Mouse (Mus musculus) MEL (cell line): ENCODE data around the gene 9330182L06Rik. TPM values are rescaled to one million over a fixed set of nuclear protein-coding genes. Genes with fewer than 3 reads are reported as not detected.

ENCODE experiments used
- DNase-seq: peaks from one replicate; pipeline ENCODE4 v3.0.0; 2011; ENCODE audit warnings: low read depth, low spot score
- H3K27ac ChIP-seq: 2 replicates; pipeline ENCODE4 v1.5.1; 2012; ENCODE audit warnings: low read depth, mild to moderate bottlenecking, control low read depth, low read length, moderate library complexity; ENCODE audit not compliant: control insufficient read depth
- H3K27me3 ChIP-seq, 2 experiments: fragments of 150-350 bp in 1 of 2; sonication (generic) in 1 of 2; 2 replicates each; pipeline ENCODE4 v1.6.1; 2012; ENCODE audit warnings: low read length in 2 of 2, mild to moderate bottlenecking in 2 of 2, improper control_type of control experiment in 1 of 2, moderate library complexity in 1 of 2; ENCODE audit not compliant: insufficient read depth in 2 of 2, control insufficient read depth in 1 of 2
- H3K36me3 ChIP-seq, 2 experiments: 2 replicates each; pipeline ENCODE4 v1.6.1; 2012 to 2014; ENCODE audit warnings: low read length in 2 of 2, improper control_type of control experiment in 1 of 2, inconsistent platforms in 1 of 2, mild to moderate bottlenecking in 1 of 2; ENCODE audit not compliant: insufficient read depth in 2 of 2, control insufficient read depth in 1 of 2
- H3K4me1 ChIP-seq, 2 experiments: fragments of 150-350 bp in 1 of 2; sonication (generic) in 1 of 2; 2 replicates each; pipeline ENCODE4 v1.6.1; 2012; ENCODE audit warnings: low read length in 2 of 2, improper control_type of control experiment in 1 of 2, mild to moderate bottlenecking in 1 of 2; ENCODE audit not compliant: insufficient read depth in 2 of 2, control insufficient read depth in 1 of 2
- H3K4me3 ChIP-seq, 2 experiments: fragments of 150-350 bp in 1 of 2; sonication (generic) in 1 of 2; 2 replicates each; pipeline ENCODE4 v1.5.1; 2012; ENCODE audit warnings: low read depth in 2 of 2, low read length in 2 of 2, mild to moderate bottlenecking in 2 of 2, moderate library complexity in 2 of 2, control low read depth in 1 of 2, improper control_type of control experiment in 1 of 2; ENCODE audit not compliant: control insufficient read depth in 1 of 2, insufficient read depth in 1 of 2
- H3K79me2 ChIP-seq: 2 replicates; pipeline ENCODE4 v1.6.1; 2012; ENCODE audit warnings: mild to moderate bottlenecking, low read length, moderate library complexity; ENCODE audit not compliant: control insufficient read depth, poor library complexity, insufficient read depth
- H3K9ac ChIP-seq: 2 replicates; pipeline ENCODE4 v1.6.1; 2012; ENCODE audit warnings: low read depth, mild to moderate bottlenecking, control low read depth, low read length, moderate library complexity; ENCODE audit not compliant: control insufficient read depth, poor library complexity, severe bottlenecking
- H3K9me3 ChIP-seq: fragments of 150-350 bp; sonication (generic); replicated peaks from 2 replicates; pipeline ENCODE4 v1.6.1; 2012; ENCODE audit warnings: mild to moderate bottlenecking, low read length, improper control_type of control experiment, moderate library complexity; ENCODE audit not compliant: insufficient read depth
- CHD2 ChIP-seq: IDR thresholded peaks from 2 replicates; pipeline ENCODE4 v1.6.1; 2011; ENCODE audit warnings: low read length, improper control_type of control experiment
- E2F4 ChIP-seq: IDR thresholded peaks from 2 replicates; pipeline ENCODE4 v1.6.1; 2011; ENCODE audit warnings: low read depth, low read length, improper control_type of control experiment, borderline replicate concordance
- ELF1 ChIP-seq: IDR thresholded peaks from 2 replicates; pipeline ENCODE4 v1.6.1; 2014; ENCODE audit warnings: low read depth, mild to moderate bottlenecking, inconsistent platforms, low read length, improper control_type of control experiment, moderate library complexity
- ETS1 ChIP-seq: IDR thresholded peaks from 2 replicates; pipeline ENCODE4 v1.6.1; 2012; ENCODE audit warnings: low read depth, mild to moderate bottlenecking, inconsistent platforms, low read length, improper control_type of control experiment, moderate library complexity
- HCFC1 ChIP-seq: IDR thresholded peaks from 2 replicates; pipeline ENCODE4 v1.6.1; 2012; ENCODE audit warnings: low read depth, mild to moderate bottlenecking, inconsistent platforms, low read length, improper control_type of control experiment, moderate library complexity
- MAZ ChIP-seq: IDR thresholded peaks from 2 replicates; pipeline ENCODE4 v1.6.1; 2012; ENCODE audit warnings: low read depth, mild to moderate bottlenecking, inconsistent platforms, low read length, improper control_type of control experiment
- NRF1 ChIP-seq: IDR thresholded peaks from 2 replicates; pipeline ENCODE4 v1.6.1; 2014; ENCODE audit warnings: low read depth, mild to moderate bottlenecking, inconsistent platforms, low read length, improper control_type of control experiment, moderate library complexity; ENCODE audit not compliant: poor library complexity, insufficient read depth, severe bottlenecking
- POLR2A ChIP-seq, 2 experiments: IDR thresholded peaks; 2 replicates each; pipeline ENCODE4 v1.6.1; 2011 to 2012; ENCODE audit warnings: low read length in 2 of 2, mild to moderate bottlenecking in 2 of 2, control low read depth in 1 of 2, improper control_type of control experiment in 1 of 2, low read depth in 1 of 2, moderate library complexity in 1 of 2; ENCODE audit not compliant: control insufficient read depth in 1 of 2, insufficient read depth in 1 of 2, poor library complexity in 1 of 2
- POLR2AphosphoS2 ChIP-seq: IDR thresholded peaks from 2 replicates; pipeline ENCODE4 v1.6.1; 2011; ENCODE audit warnings: low read length, improper control_type of control experiment
- RCOR1 ChIP-seq: IDR thresholded peaks from 2 replicates; pipeline ENCODE4 v1.6.1; 2012; ENCODE audit warnings: low read depth, mild to moderate bottlenecking, inconsistent platforms, low read length, improper control_type of control experiment
- SIN3A ChIP-seq: IDR thresholded peaks from 2 replicates; pipeline ENCODE4 v1.6.1; 2012; ENCODE audit warnings: low read length, improper control_type of control experiment, inconsistent platforms
- SMC3 ChIP-seq: IDR thresholded peaks from 2 replicates; pipeline ENCODE4 v1.6.1; 2011; ENCODE audit warnings: low read depth, low read length, improper control_type of control experiment
- ZC3H11A ChIP-seq: IDR thresholded peaks from 2 replicates; pipeline ENCODE4 v1.6.1; 2012; ENCODE audit warnings: low read depth, mild to moderate bottlenecking, inconsistent platforms, low read length, improper control_type of control experiment
- ZNF384 ChIP-seq: IDR thresholded peaks from 2 replicates; pipeline ENCODE4 v1.6.1; 2012; ENCODE audit warnings: low read depth, mild to moderate bottlenecking, inconsistent platforms, low read length, improper control_type of control experiment
- polyA plus RNA-seq, 2 experiments: library from polyadenylated mRNA; stranded (reverse) in 1 of 2; unstranded in 1 of 2; fragments of >175 nt in 1 of 2; fragments of >200 nt in 1 of 2; gene quantifications; 2 replicates each; pipeline versions ENCODE4 v1.2.1 to v1.2.4; 2012; ENCODE audit warnings: low replicate concordance in 2 of 2, low read depth in 1 of 2; ENCODE audit not compliant: insufficient read length in 2 of 2, insufficient read depth in 1 of 2, missing spikeins in 1 of 2
- total RNA-seq: library from RNA; depleted of rRNA; stranded (reverse); fragments of 300-350 nt; gene quantifications from 2 replicates; pipeline ENCODE4 v1.2.3, GENCODE M21; 2012

Gene 9330182L06Rik
- total and polyA plus RNA-seq, 3 experiments: not detected

DNA sequence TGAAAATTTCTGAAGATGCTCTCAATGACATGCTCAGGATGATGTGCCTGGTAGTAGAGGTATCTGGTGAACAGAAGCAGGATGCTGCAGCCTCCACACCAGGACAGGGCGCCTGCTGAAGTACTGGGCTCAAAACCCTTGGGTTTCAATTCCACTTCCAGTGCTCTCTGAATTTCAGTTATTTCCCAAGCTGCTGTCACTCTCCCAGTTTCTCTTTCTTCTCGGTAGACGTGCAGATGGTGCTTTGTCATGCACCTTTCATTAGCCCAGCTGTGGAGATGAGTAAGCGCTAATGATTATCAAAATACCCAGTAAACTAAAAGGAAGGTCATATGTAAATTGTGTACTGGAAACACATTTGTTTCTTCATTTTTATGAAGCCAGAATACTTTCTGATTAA is 80.6 kb downstream of the 9330182L06Rik start:
- H3K9me3 ChIP-seq: no peaks in the 10 kb centered on the region
- no peaks in the 10 kb centered on the region for H3K27me3 ChIP-seq
- no peak overlapping the region for H3K4me3 ChIP-seq
- H3K79me2 ChIP-seq: no peaks in the 10 kb centered on the region
- H3K9ac ChIP-seq: no peak overlapping the region
- H3K4me1 ChIP-seq: no peaks in the 10 kb centered on the region
- no peaks in the 10 kb centered on the region for H3K36me3 ChIP-seq
- TF ChIP-seq SMC3: no peak
- TF ChIP-seq ZC3H11A: no peak
- TF ChIP-seq ZNF384: no peak
- TF ChIP-seq SIN3A: no peak
- TF ChIP-seq POLR2A (IDR thresholded peaks at IDR 0.05; ENCODE audit: control insufficient read depth in 1 of 2, insufficient read depth in 1 of 2, low read depth in 1 of 2, low read length in 2 of 2, poor library complexity in 1 of 2): no peak
- TF ChIP-seq HCFC1: no peak
- TF ChIP-seq ETS1: no peak
- TF ChIP-seq ELF1: no peak
- no peak for TF ChIP-seq CHD2
- no peak for TF ChIP-seq MAZ
- no peak for TF ChIP-seq E2F4
- TF ChIP-seq RCOR1: no peak
- no peak for DNase-seq
- H3K27ac ChIP-seq: no peak overlapping the region

DNA sequence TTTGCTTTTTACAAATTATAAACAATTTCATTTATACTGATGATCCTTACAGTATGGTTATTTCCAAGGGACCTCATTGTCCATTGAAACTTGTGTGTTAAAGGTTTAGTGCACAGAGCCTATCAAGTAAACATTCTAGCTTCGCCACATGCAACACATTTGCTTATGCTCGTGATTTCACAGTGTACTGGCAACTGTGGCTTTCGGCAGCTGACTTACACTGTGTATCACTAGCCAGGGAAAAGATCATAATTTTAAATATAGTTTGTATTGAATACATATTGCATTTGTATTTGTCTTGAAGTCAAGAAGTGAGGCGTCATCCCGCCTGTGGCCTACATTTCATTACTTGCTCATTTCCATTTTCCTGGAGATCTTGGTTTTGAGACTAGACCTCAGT is 86.2 kb downstream of the 9330182L06Rik start:
- no peaks in the 10 kb centered on the region for H3K9me3 ChIP-seq
- H3K79me2 ChIP-seq: no peaks in the 10 kb centered on the region
- no peaks in the 10 kb centered on the region for H3K4me1 ChIP-seq
- no peak overlapping the region for H3K4me3 ChIP-seq
- no peaks in the 10 kb centered on the region for H3K27me3 ChIP-seq
- no peak for TF ChIP-seq HCFC1
- TF ChIP-seq MAZ: no peak
- TF ChIP-seq NRF1: no peak
- no peak overlapping the region for H3K9ac ChIP-seq
- DNase-seq: no peak
- H3K36me3 ChIP-seq: no peaks in the 10 kb centered on the region
- no peak overlapping the region for H3K27ac ChIP-seq

DNA sequence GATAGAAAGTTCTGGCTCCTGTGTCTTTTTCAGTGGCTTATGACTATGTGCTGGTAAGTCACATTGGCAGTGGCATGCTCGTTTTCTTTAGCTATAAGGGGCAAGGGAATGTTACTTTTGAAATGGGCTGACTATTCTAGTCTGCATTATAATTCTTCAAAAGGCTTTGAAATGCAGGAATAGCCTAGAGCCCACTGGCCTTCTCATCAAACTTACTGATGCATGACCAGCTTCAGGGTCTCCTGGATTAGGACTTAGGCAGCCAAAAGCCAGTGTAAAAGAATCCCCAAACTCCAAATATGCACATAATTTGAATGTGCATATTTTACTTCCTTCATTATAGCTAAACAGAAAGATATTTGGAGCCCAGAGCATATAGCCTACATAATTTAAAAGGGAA is 86.7 kb downstream of the 9330182L06Rik start:
- Histone ChIP-seq H3K79me2 (no peaks in the 10 kb centered on the region), H3K27me3 (no peaks in the 10 kb centered on the region), H3K4me3 (no peak overlapping the region), H3K36me3 (no peaks in the 10 kb centered on the region), H3K9ac (no peak overlapping the region), H3K9me3 (no peaks in the 10 kb centered on the region), H3K27ac (no peak overlapping the region), H3K4me1 (no peaks in the 10 kb centered on the region)
- no peak for DNase-seq
- no peak for TF ChIP-seq ETS1
- no peak for TF ChIP-seq NRF1
- no peak for TF ChIP-seq POLR2AphosphoS2
